In the genomic region with DNA sequence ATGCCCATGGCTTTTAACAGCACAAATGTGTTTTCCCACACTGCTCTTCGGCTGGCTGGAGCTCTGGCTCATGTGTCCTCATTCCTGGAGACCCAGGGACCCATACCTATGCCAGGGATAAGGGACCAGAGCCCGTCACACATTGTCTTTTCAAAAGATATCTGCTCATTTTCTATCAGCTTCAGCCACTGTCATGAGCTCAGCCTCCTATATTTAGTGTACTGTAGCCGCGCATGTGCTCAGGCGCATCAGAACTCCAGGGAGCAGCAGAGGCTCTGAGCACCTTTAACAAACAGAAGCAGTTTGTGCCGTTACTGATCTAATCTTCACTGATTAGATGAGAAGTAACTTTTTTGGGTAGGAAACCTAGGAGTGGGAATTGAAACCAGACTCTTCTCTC, we compare ENCODE assay signal across 20 mouse cellular contexts. TPM values are rescaled to one million over a fixed set of nuclear protein-coding genes. Genes with fewer than 3 reads are reported as not detected.
"Had no signal": no experiment of that assay in that cellular context is flagged by ENCODE, and none has a peak within 500 bp of the region (broad histone marks: within the 10 kb centered on the region; RNA-seq: fewer than 3 reads in every experiment).

No protein-coding gene starts in this region.

- H3K9ac ChIP-seq: lung, embryonic 14.5 days; midbrain, embryonic 12.5 days; neural tube, embryonic 13.5 days; neural tube, embryonic 15.5 days had no signal

- H3K9me3 ChIP-seq: midbrain, embryonic 10.5 days; midbrain, embryonic 12.5 days; neural tube, embryonic 13.5 days; neural tube, embryonic 15.5 days had no signal

- H3K27ac ChIP-seq: midbrain, embryonic 10.5 days; midbrain, embryonic 12.5 days; neural tube, embryonic 13.5 days; neural tube, embryonic 15.5 days had no signal

- H3K27me3 ChIP-seq: midbrain, embryonic 12.5 days; neural tube, embryonic 13.5 days; neural tube, embryonic 15.5 days had no signal

- ATAC-seq: midbrain, embryonic 16.5 days had no signal

- DNase-seq: lung, embryonic 14.5 days; lung, postnatal 10 days; lung, postnatal 4 days; midbrain, embryonic 14.5 days; retina, postnatal 1 day; right cerebral cortex, adult 18-20 months; right cerebral cortex, postnatal 25 days; right cerebral cortex, postnatal 4 days; spleen, adult 18-20 months; thymus, adult 18-20 months; thymus, postnatal 25 days; thymus, postnatal 4 days had no signal

- H3K4me3 ChIP-seq: midbrain, embryonic 10.5 days; midbrain, embryonic 12.5 days; myocyte; neural tube, embryonic 13.5 days; neural tube, embryonic 15.5 days had no signal

- H3K4me1 ChIP-seq: midbrain, embryonic 12.5 days; neural tube, embryonic 13.5 days; neural tube, embryonic 15.5 days had no signal

- H3K4me2 ChIP-seq: lung, embryonic 14.5 days; midbrain, embryonic 12.5 days; neural tube, embryonic 13.5 days; neural tube, embryonic 15.5 days had no signal

- H3K36me3 ChIP-seq: midbrain, embryonic 10.5 days; midbrain, embryonic 12.5 days; neural tube, embryonic 13.5 days; neural tube, embryonic 15.5 days had no signal

RNA-seq across cellular contexts. Expression of a gene that starts 23.5 kb away (rescaled TPM):
- total RNA-seq: megakaryocyte, adult 5-6 weeks; megakaryocyte-erythroid progenitor cell, adult 5-6 weeks had no signal
- polyA plus RNA-seq: myocyte had no signal

RNA-seq across cellular contexts. Expression of a gene that starts 44.6 kb away (rescaled TPM):
- total RNA-seq: megakaryocyte, adult 5-6 weeks; megakaryocyte-erythroid progenitor cell, adult 5-6 weeks had no signal
- polyA plus RNA-seq: myocyte had no signal
